Mouse (Mus musculus) c-Kit-positive CD71-positive TER-119-positive erythroid progenitor cells, embryonic 14.5 days (primary cell): ENCODE data around the gene Serinc1.

Source experiments
- DNase-seq: peaks from one replicate; pipeline ENCODE4 v3.0.0-alpha.2; 2013; ENCODE audit warnings: low spot score

Serinc1 gene

DNA sequence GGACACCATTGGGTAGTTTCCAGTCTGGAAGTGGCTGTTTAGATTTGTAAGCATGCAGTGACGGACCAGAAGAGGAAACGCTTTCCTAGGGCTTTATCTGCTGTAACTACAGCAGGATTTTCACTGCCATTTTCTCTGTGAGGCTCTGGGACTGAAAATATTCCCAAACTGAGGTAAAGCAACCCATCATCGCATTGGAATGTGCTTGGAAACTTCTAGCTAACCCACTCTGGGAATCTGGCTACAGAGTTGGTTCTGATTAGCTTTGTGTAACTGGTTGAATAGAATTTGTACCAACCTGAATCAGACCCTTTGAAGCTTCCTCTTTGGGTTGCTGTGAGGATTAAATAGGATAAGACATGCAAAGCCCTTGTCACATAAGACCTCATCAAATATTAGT is 47.6 kb downstream of the Serinc1 start:
- DNase-seq, result no peak

DNA sequence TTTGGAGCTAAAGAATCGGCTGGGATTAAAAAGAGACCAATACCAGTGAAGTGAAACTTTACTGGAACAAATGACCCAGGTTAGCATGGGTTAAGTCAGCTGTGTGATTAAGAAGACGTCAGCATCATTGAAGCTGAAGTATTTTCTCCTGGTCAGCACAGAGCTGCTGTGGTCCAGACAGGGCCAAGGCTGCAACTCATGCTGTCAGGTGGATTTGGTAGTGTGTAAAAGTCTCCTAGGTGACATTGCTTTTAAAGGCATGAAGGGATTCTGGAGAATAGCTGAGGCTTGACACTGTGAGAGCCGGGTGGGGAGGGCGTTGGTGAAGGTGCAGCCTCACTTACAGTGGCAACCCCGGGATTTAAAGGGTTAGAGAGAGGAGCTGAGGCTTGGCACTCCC is 50.6 kb downstream of the Serinc1 start:
- DNase-seq, result no peak

DNA sequence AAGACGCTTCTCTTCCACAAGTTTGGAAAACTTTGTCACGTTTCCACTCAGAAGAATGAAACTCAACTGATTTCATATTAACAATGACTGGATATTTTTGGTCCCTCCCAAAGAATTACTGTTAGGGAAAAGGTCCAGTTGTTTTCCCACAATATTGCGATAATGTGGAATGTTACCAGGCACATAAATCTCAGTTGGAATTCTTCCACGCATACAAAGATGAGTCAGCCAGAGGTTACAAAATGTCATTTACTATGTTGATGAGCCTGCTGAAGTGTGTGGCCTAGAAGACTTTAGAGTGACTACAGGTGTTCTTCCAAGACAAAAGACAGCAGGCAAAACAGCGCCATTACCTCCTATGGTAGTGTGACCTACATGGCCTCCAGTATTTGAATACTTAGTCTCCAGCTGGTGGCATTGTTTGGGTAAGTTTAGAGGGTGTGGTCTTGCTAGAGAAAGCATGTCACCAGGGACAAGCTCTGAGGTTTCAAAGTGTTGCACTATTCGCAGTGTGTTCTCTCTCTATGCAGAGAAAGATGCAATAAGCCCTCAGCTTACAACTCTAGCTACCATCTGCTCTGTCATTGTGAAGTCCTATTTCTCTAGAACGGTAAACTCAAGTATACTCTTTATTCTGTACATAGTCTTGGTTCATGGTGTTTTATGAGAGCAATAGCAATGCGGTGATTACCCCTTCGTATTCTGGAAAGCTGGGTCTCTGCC is 55.0 kb downstream of the Serinc1 start:
- no peak for DNase-seq
